ENCODE assay signal across 17 mouse cellular contexts in the genomic region with DNA sequence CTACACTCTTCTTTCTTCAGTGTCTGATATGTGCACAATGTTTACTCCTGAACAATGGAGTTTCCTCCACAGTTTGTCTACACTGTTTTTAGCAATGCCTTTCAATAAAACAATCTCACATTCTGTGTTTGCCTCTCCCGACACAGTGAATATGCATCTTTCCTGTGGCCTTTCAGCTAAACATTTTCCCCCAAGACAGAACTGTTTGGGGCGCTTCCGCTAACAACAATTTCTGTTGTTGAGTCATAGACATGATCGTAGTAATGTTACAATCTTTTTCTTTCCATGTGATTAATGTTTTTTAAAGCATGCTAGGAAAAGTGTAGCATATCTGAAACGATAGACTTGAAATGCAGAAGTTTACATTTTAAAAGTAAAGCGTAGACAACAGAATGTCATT.
A peak's percentile ranks its signal among the peaks of the same experiment; 100 is the strongest.
DNase-seq lines count a peak whose midpoint lies in the region; ATAC-seq and TF ChIP-seq lines count a peak whose summit lies in the region.
"Had no signal": no experiment of that assay in that cellular context is flagged by ENCODE, and none has a peak within 500 bp of the region (broad histone marks: within the 10 kb centered on the region; RNA-seq: fewer than 3 reads in every experiment).

No protein-coding gene starts in this region.

- WGBS in intestine, embryonic 16.5 days = 62% methylated on average over 6 of the region's 6 CpGs
- WGBS in intestine, embryonic 15.5 days = 62% methylated on average over 6 of the region's 6 CpGs
- WGBS in lung, postnatal 0 days = 55% methylated on average over 6 of the region's 6 CpGs

- H3K4me1 ChIP-seq in intestine, embryonic 16.5 days (ENCODE audit: control insufficient read depth, insufficient read depth, low read length) = peaks cover 25% of the 10 kb centered on the region
- H3K4me1 ChIP-seq in intestine, embryonic 15.5 days (replicated peaks) = 0 out of 2 replicates have a peak, but pooled peaks cover 5% of the 10 kb centered on the region
- no peaks in the 10 kb centered on the region for H3K4me1 ChIP-seq in lung, postnatal 0 days (ENCODE audit: insufficient read depth, low read depth, low read length)
- H3K4me1 ChIP-seq in embryonic fibroblast, embryonic 13.5 days (ENCODE audit: control insufficient read depth, insufficient read depth, low read length) = peaks cover 12% of the 10 kb centered on the region
- H3K4me1 ChIP-seq: hindbrain, embryonic 12.5 days; hindbrain, embryonic 15.5 days had no signal

- no peak for TF ChIP-seq EP300 in lung, postnatal 0 days (IDR thresholded peaks at IDR 0.05)

- H3K4me3 ChIP-seq in intestine, embryonic 16.5 days (ENCODE audit: low read length) = no peak overlapping the region
- no peak overlapping the region for H3K4me3 ChIP-seq in intestine, embryonic 15.5 days (replicated peaks)
- no peak overlapping the region for H3K4me3 ChIP-seq in lung, postnatal 0 days (ENCODE audit: low read depth, low read length)
- no peak overlapping the region for H3K4me3 ChIP-seq in embryonic fibroblast, embryonic 13.5 days (ENCODE audit: insufficient read depth, low read length)
- H3K4me3 ChIP-seq: embryonic facial prominence, embryonic 10.5 days; embryonic facial prominence, embryonic 13.5 days; hindbrain, embryonic 12.5 days; hindbrain, embryonic 15.5 days had no signal

- H3K4me2 ChIP-seq in intestine, embryonic 16.5 days (ENCODE audit: low read depth, low read length) = no peak overlapping the region
- no peak overlapping the region for H3K4me2 ChIP-seq in intestine, embryonic 15.5 days (replicated peaks)
- no peak overlapping the region for H3K4me2 ChIP-seq in lung, postnatal 0 days (replicated peaks; ENCODE audit: low read depth, low read length)
- H3K4me2 ChIP-seq: embryonic facial prominence, embryonic 13.5 days; heart, embryonic 11.5 days; hindbrain, embryonic 12.5 days; hindbrain, embryonic 15.5 days had no signal

- H3K27me3 ChIP-seq in intestine, embryonic 16.5 days (replicated peaks; ENCODE audit: control insufficient read depth, insufficient read depth, low read length) = no peaks in the 10 kb centered on the region
- no peaks in the 10 kb centered on the region for H3K27me3 ChIP-seq in intestine, embryonic 15.5 days (replicated peaks)
- no peaks in the 10 kb centered on the region for H3K27me3 ChIP-seq in lung, postnatal 0 days (replicated peaks; ENCODE audit: insufficient read depth, low read length)
- H3K27me3 ChIP-seq: embryonic facial prominence, embryonic 13.5 days; hindbrain, embryonic 12.5 days; hindbrain, embryonic 15.5 days; Patski had no signal

- no peak overlapping the region for H3K9ac ChIP-seq in intestine, embryonic 16.5 days (ENCODE audit: low read depth, low read length)
- H3K9ac ChIP-seq in intestine, embryonic 15.5 days = no peak overlapping the region
- no peak overlapping the region for H3K9ac ChIP-seq in lung, postnatal 0 days (replicated peaks; ENCODE audit: low read depth)
- H3K9ac ChIP-seq: embryonic facial prominence, embryonic 13.5 days; forebrain, postnatal 0 days; hindbrain, embryonic 12.5 days; hindbrain, embryonic 15.5 days had no signal

- no peak for TF ChIP-seq POLR2A in embryonic fibroblast, embryonic 13.5 days (IDR thresholded peaks at IDR 0.05; ENCODE audit: low read depth, low read length)

- H3K36me3 ChIP-seq in intestine, embryonic 16.5 days (ENCODE audit: control insufficient read depth, insufficient read depth, low read length) = no peaks in the 10 kb centered on the region
- H3K36me3 ChIP-seq in intestine, embryonic 15.5 days = no peaks in the 10 kb centered on the region
- no peaks in the 10 kb centered on the region for H3K36me3 ChIP-seq in lung, postnatal 0 days (ENCODE audit: insufficient read depth, low read length)
- H3K36me3 ChIP-seq: embryonic facial prominence, embryonic 10.5 days; embryonic facial prominence, embryonic 13.5 days; hindbrain, embryonic 12.5 days; hindbrain, embryonic 15.5 days had no signal

- ATAC-seq in intestine, embryonic 16.5 days = no peak
- ATAC-seq in intestine, embryonic 15.5 days = no peak
- no peak for ATAC-seq in lung, postnatal 0 days
- ATAC-seq in erythroblast, adult 5-6 weeks (replicated peaks; ENCODE audit: low FRiP score, poor library complexity, severe bottlenecking) = no peak
- ATAC-seq: forebrain, embryonic 14.5 days; forebrain, postnatal 0 days had no signal

- peak; percentile 17 for DNase-seq in lung, postnatal 0 days (ENCODE audit: low spot score)
- DNase-seq in lung, postnatal 10 days = no peak
- DNase-seq in testis, postnatal 10 days (ENCODE audit: low spot score) = no peak
- DNase-seq: cerebellum, adult 8-10 months; embryo, embryonic 11 days; forebrain, postnatal 0 days had no signal

- H3K27ac ChIP-seq in intestine, embryonic 16.5 days (ENCODE audit: low read length) = peak overlapping the region; percentile 34; the same call in 1 of the 2 replicates
- no peak overlapping the region for H3K27ac ChIP-seq in intestine, embryonic 15.5 days
- H3K27ac ChIP-seq in lung, postnatal 0 days (ENCODE audit: low read length) = no peak overlapping the region
- peak overlapping the region; percentile 91 for H3K27ac ChIP-seq in embryonic fibroblast, embryonic 13.5 days (ENCODE audit: insufficient read depth, low read length)
- H3K27ac ChIP-seq: embryonic facial prominence, embryonic 13.5 days; hindbrain, embryonic 12.5 days; hindbrain, embryonic 15.5 days had no signal

- H3K9me3 ChIP-seq in intestine, embryonic 16.5 days (ENCODE audit: control insufficient read depth, low read length) = no peaks in the 10 kb centered on the region
- H3K9me3 ChIP-seq in intestine, embryonic 15.5 days = no peaks in the 10 kb centered on the region
- no peaks in the 10 kb centered on the region for H3K9me3 ChIP-seq in lung, postnatal 0 days (ENCODE audit: low read length)
- H3K9me3 ChIP-seq: embryonic facial prominence, embryonic 10.5 days; embryonic facial prominence, embryonic 13.5 days; hindbrain, embryonic 12.5 days; hindbrain, embryonic 15.5 days had no signal

- TF ChIP-seq CTCF in lung, postnatal 0 days (IDR thresholded peaks at IDR 0.05) = no peak
- no peak for TF ChIP-seq CTCF in embryonic fibroblast, embryonic 13.5 days (IDR thresholded peaks at IDR 0.05; ENCODE audit: borderline replicate concordance, insufficient read depth, low read length)

Comparison
In these comparisons a context has a peak if more than half of its experiments do, and no peak if none do; other contexts are left out.
1. H3K27ac ChIP-seq: peak in intestine, embryonic 16.5 days (single experiment) and embryonic fibroblast, embryonic 13.5 days (single experiment); none in intestine, embryonic 15.5 days (single experiment) and lung, postnatal 0 days (single experiment).